Mouse (Mus musculus) bone marrow, adult 2 months (tissue): ENCODE data around the gene Mipol1. TPM values are rescaled to one million over a fixed set of nuclear protein-coding genes. Genes with fewer than 3 reads are reported as not detected.

Experiments
- H3K27ac ChIP-seq: fragments of 200-500 bp; 2 replicates; pipeline ENCODE4 v1.5.1; 2012; ENCODE audit warnings: low read depth, mild to moderate bottlenecking, control low read depth, inconsistent platforms, low read length; ENCODE audit not compliant: control insufficient read depth, poor library complexity, insufficient read depth
- H3K4me1 ChIP-seq: fragments of 200-500 bp; 2 replicates; pipeline ENCODE4 v1.6.1; 2011; ENCODE audit warnings: low read length; ENCODE audit not compliant: control insufficient read depth, insufficient read depth
- H3K4me3 ChIP-seq: fragments of 200-500 bp; replicated peaks from 2 replicates; pipeline ENCODE3; 2011; ENCODE audit warnings: mild to moderate bottlenecking, low read depth, low read length, control low read depth; ENCODE audit not compliant: control insufficient read depth
- CTCF ChIP-seq: fragments of 200-500 bp; IDR thresholded peaks from 2 replicates; pipeline ENCODE4 v1.5.1; 2011; ENCODE audit warnings: low read length, control low read depth; ENCODE audit not compliant: control insufficient read depth, insufficient read depth
- POLR2A ChIP-seq: fragments of 200-500 bp; IDR thresholded peaks from 2 replicates; pipeline ENCODE4 v1.6.1; 2011; ENCODE audit warnings: low read depth, mild to moderate bottlenecking, control low read depth, low read length, borderline replicate concordance; ENCODE audit not compliant: control insufficient read depth
- WGBS: fragments of 180-500 bp; shearing (Covaris S2); methylation state at CpG from one replicate; pipeline ENCODE4 v1.1.7; 2018; 5-methylcytosine and 5-hydroxymethylcytosine counted together
- polyA plus RNA-seq: library from polyadenylated mRNA; stranded (reverse); fragments of >200 nt; gene quantifications from 2 replicates; pipeline ENCODE4 v1.2.4, GENCODE M21; 2011; ENCODE audit warnings: low replicate concordance; ENCODE audit not compliant: missing spikeins, insufficient read depth, insufficient read length

Mipol1 gene
- polyA plus RNA-seq, 1 experiment, result 2.5 TPM

DNA sequence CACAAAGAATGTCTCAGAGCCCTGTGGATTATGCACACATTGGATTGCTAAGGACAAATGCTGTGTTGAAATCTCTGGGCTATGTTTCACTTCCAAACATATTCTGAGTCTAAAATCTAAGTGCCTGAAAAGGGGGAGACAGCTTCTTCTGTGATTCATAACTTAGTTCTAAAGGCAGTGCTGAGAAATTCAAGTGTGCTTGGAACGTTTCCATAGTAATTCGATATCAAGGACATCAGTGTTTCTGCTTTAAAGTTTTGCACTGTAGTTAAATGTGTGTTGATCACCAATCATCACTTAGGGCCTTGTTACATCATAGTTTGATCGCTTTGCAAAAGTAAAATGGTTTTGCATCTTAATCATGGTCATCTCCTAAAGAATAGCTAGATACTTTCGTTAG is 279.5 kb downstream of the Mipol1 start:
- TF ChIP-seq POLR2A (no peak), CTCF (no peak)
- WGBS, result 71% methylated on average over 4 of the region's 4 CpGs
- no peaks in the 10 kb centered on the region for H3K4me1 ChIP-seq
- H3K4me3 ChIP-seq, result no peak overlapping the region
- H3K27ac ChIP-seq, result no peak overlapping the region

- WGBS, result 76% methylated on average over 4 of the region's 4 CpGs
- no peaks in the 10 kb centered on the region for H3K4me1 ChIP-seq
- no peak for TF ChIP-seq CTCF
- no peak for TF ChIP-seq POLR2A
- no peak overlapping the region for H3K4me3 ChIP-seq
- no peak overlapping the region for H3K27ac ChIP-seq
Measured at GRCm38 (mm10) chr12:57511127-57511526, 280.9 kb downstream of the Mipol1 start.

DNA sequence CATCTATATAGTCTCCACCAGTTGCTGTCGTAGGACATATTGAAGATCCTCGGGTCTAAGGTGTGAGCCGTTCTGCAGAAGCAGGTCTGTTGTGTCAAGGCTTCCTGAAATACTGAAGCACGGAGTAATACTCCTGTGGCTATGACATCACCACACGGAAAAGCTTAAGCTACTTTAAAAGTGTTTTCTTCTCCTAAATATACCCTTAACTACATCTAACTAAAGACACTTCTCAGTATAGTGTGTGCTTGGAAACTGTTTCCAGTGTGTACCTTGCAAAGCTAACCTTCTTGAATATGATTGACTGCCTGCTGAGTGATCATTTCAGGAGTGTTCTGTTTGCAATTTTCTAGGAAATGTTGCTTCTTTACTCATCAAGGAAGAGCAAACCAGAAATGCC is 281.3 kb downstream of the Mipol1 start:
- no peak overlapping the region for H3K4me3 ChIP-seq
- TF ChIP-seq CTCF (no peak), POLR2A (no peak)
- H3K27ac ChIP-seq, result no peak overlapping the region
- H3K4me1 ChIP-seq, result no peaks in the 10 kb centered on the region
- WGBS, result 62% methylated on average over 5 of the region's 5 CpGs

- Histone ChIP-seq H3K27ac (no peak overlapping the region), H3K4me3 (no peak overlapping the region), H3K4me1 (no peaks in the 10 kb centered on the region)
- no peak for TF ChIP-seq POLR2A
- TF ChIP-seq CTCF, result no peak
- WGBS, result 61% methylated on average over 1 of the region's 1 CpGs
Measured at GRCm38 (mm10) chr12:57514552-57514951, 284.3 kb downstream of the Mipol1 start.

GRCm38 (mm10) chr12:57515702-57516377 is 285.6 kb downstream of the Mipol1 start:
- WGBS, result 66% methylated on average over 12 of the region's 12 CpGs
- Histone ChIP-seq H3K4me1 (no peaks in the 10 kb centered on the region), H3K4me3 (no peak overlapping the region), H3K27ac (no peak overlapping the region)
- TF ChIP-seq CTCF (no peak), POLR2A (no peak)

DNA sequence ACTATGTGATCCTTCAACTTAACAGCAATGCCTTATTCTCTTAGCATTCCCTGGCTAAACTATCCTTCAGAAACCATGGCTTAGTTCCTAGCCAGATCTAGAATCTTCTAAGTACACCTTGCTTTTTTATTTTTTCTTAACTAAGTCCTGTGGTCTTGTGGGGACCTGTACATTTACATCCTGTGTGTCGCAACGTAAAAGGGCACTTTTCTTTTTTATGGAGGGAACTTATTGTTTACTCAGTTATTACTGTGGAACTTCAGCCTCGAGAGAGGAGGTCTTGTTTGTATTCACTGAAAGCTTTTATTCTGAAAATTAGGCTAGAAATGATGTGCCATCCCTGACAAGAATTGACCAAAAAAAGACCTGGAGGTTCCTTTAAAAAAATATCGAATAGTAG is 298.1 kb downstream of the Mipol1 start:
- Histone ChIP-seq H3K27ac (no peak overlapping the region), H3K4me1 (no peaks in the 10 kb centered on the region), H3K4me3 (no peak overlapping the region)
- 35% methylated on average over 4 of the region's 4 CpGs for WGBS
- TF ChIP-seq POLR2A (no peak), CTCF (no peak)

- H3K4me3 ChIP-seq, result no peak overlapping the region
- H3K4me1 ChIP-seq, result no peaks in the 10 kb centered on the region
- 40% methylated on average over 9 of the region's 9 CpGs for WGBS
- H3K27ac ChIP-seq, result no peak overlapping the region
- TF ChIP-seq CTCF (no peak), POLR2A (no peak)
Measured at GRCm38 (mm10) chr12:57530474-57530873, 300.2 kb downstream of the Mipol1 start.

GRCm38 (mm10) chr12:57534517-57534878 is 304.3 kb downstream of the Mipol1 start:
- Histone ChIP-seq H3K27ac (no peak overlapping the region), H3K4me1 (no peaks in the 10 kb centered on the region), H3K4me3 (no peak overlapping the region)
- WGBS, result 4% methylated on average over 5 of the region's 6 CpGs
- TF ChIP-seq POLR2A (no peak), CTCF (no peak)

DNA sequence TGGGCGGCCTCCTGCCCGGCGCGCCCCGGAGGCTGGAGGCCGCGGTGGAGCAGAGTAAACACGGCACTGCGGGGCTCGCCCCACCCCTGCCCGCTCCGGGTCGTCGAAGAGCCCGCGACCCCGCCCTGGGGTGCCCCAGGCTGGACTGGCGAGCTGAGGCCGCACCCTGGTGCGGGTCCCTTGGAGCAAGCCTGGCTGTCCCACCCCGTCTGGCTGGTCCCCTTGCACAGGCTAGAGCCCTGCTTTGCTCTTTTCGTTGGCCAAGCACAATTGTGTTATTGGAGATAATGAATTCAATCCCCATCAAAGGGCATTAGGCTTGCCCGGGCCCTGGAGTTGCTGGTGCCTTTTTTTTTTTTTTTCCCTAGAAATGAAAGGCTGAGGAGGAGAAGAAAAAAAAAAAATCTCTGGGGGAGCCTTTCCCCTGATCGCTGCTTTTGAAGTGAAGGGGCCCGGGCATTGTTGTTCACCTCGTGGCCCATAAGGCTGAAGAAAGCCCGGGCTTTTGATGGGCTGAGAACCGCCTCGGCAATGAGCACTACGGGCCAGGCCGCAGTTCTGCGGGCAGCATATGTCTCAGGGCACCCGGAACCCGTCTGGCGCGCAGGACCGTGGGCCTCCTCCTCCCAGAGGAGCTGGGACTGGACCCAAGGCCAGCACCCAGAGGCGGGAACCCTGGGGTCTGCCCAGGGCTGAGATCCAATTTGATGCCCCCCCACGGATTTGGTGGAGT is 304.8 kb downstream of the Mipol1 start:
- no peak overlapping the region for H3K4me3 ChIP-seq
- WGBS, result 5% methylated on average over 39 of the region's 39 CpGs
- no peak overlapping the region for H3K27ac ChIP-seq
- TF ChIP-seq CTCF, result no peak
- no peak for TF ChIP-seq POLR2A
- H3K4me1 ChIP-seq, result no peaks in the 10 kb centered on the region
